Mouse (Mus musculus) yolk sac, embryonic 10.5 days (tissue): ENCODE data around the gene Ybx2.
"Not testable (repeated sequence)": the region's sequence is repeated elsewhere in the genome, so short reads cannot be mapped to it uniquely, and the experiment has no call there.

Experiments
- DNase-seq: peaks from one replicate; pipeline ENCODE4 v3.0.0-alpha.2; 2017; ENCODE audit warnings: low spot score

Gene Ybx2

GRCm38 (mm10) chr11:69934681-69935080, 915 bp upstream of the Ybx2 start:
- DNase-seq = no peak

DNA sequence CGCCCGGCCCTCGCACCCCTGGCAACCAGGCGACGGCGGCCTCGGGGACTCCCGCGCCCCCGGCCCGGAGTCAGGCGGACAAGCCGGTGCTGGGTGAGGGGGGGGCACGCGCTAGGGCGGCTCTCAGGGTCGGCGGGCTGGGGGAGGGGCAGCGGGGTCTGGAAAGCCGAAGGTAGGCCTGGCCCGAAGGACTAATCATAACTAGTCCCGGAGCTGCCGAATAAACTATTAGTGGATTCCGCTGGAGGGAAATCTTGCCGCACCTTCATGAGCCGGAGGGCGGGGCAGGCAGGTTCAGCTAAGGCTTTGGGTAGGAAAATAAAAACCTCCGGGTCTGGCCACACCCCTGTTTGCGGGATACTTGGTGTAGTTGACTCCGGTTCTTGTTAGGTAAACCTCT, 560 bp downstream of the Ybx2 start:
- DNase-seq = no peak

- no peak for DNase-seq
Measured at GRCm38 (mm10) chr11:69936714-69937347, 1.2 kb downstream of the Ybx2 start.

GRCm38 (mm10) chr11:69937385-69937784, 1.8 kb downstream of the Ybx2 start:
- no peak for DNase-seq

DNA sequence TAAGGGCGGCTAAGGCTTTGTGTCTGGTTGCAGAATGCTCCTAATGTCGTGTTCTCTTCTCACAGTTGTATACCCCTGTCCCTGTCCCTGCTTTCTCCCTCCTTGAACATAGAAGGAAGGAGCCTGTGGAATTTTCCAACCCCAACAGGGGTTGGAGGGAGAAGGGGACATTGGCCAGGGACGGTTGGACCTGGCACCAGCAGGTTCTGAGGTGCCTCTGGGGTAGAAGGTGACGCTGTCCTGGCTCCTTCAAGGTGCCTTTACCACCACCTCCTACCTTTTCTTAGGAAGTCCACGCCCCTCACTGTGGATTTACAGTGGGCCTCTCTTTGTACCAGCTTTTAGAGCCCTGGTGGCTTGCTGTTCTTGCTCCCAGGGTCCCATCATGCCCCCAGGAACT, 2.2 kb downstream of the Ybx2 start:
- DNase-seq = no peak

GRCm38 (mm10) chr11:69938401-69938979, 2.9 kb downstream of the Ybx2 start:
- no peak for DNase-seq

DNA sequence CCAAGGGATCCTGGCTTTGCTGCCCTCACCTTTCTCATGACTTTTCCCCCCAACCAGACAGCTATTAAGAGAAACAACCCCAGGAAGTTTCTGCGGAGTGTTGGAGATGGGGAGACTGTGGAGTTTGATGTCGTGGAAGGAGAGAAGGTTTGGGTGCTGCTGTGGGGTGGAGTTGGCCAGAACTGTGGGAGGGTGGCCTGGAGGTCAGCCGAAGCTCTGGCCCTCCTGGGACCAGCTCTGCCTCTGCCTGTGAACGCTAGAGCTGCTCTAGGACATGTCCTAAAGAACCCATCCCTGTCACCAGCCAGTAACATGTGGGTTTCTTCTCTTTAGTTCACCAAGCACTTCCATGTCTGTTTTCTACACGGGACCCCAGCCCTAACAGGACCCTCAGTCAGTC, 3.6 kb downstream of the Ybx2 start:
- DNase-seq = no peak

DNA sequence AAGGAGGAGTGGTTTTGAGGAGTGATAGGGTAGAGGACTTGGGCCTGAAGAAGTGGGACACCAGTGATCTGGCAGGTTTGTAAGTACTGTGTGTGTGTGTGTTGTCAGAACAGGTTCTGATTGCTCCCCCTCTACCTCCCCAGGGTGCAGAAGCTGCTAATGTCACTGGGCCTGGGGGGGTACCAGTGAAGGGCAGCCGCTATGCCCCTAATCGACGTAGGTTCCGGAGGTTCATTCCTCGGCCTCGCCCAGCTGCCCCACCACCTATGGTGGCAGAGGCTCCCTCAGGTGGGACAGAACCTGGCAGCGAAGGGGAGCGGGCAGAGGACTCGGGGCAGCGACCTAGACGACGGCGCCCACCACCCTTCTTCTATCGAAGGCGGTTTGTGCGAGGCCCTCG, 4.1 kb downstream of the Ybx2 start:
- DNase-seq = no peak

DNA sequence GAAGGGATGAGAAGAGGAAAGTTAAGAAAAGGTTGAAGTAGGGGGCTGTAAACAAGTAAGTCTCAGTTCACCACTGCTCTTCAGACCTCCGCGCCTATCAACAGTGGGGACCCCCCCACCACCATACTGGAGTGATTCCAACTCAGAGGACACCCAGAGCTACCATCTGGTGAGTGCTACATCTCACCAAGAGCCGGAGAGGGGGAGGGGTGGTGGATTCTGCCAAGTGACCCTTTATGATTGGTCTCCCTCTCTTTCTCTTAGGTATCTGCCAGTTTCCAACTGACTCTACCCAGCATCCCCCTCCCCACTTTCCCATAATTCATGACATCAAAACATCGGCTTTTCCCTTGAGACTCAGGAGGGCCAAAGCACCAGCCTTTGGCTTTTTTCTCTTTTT, 5.4 kb downstream of the Ybx2 start:
- no peak for DNase-seq

DNA sequence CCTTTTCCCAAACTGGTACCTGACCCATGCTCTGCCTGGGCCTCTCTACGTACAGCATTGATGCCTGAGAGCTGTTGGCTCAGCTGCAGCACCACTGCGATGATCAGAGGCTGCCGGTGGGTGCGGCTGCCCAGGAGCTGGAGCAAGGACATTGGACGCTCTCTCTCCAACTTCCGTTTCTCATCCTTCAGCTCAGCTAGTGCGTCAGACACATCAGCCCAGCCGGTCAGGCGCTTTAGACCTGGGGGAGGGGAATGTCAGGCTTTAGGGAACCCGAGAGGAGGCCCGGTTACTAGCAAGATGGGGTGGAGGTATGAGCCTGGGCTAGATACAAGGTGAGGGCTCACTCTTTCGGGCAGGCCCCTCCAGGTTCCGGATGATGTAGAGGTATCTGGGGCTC, 9.6 kb downstream of the Ybx2 start:
- DNase-seq = no peak

DNA sequence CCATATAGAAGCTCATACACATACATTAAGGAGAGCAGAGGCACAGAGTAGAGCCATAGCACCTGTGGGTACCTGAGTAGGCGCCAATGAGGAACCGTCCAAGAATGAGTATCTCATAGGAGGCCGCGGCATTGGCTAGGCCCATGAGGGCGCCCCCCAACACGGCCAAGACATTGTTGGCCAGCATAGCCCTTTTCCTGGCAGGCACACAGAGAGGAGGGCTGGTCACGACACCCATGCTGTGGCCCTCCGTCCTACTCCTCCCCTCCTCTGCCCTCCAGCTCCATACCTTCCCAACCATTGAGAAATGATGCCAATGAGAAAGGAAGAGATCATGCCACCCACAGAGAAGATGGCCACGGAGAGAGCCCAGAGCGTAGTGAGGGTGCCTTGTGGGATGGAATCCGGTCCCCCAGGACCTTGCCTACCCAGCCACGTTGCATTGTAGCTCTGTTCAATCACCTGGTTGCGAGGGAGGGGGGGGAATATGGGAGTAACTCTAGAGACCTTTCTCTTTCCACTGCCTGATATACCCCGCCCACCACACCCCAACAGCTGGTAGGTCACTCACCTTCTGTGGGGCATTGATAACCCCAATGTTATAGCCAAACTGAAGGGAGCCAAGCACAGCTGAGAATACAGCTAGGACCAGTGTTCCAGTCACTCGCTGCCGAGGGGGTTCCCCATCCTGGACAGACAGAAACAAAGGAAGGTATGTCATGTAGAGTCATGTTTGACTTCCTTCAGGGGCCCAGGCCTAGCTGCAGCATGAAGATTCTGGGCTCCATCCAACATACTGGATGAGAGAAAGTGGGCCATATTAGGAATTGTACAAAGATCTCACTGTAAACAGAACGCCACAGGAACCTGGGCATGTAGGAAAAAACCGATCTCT, 10.6 kb downstream of the Ybx2 start:
- no peak for DNase-seq

- DNase-seq = no peak
Measured at GRCm38 (mm10) chr11:69947337-69948065, 11.9 kb downstream of the Ybx2 start.

DNA sequence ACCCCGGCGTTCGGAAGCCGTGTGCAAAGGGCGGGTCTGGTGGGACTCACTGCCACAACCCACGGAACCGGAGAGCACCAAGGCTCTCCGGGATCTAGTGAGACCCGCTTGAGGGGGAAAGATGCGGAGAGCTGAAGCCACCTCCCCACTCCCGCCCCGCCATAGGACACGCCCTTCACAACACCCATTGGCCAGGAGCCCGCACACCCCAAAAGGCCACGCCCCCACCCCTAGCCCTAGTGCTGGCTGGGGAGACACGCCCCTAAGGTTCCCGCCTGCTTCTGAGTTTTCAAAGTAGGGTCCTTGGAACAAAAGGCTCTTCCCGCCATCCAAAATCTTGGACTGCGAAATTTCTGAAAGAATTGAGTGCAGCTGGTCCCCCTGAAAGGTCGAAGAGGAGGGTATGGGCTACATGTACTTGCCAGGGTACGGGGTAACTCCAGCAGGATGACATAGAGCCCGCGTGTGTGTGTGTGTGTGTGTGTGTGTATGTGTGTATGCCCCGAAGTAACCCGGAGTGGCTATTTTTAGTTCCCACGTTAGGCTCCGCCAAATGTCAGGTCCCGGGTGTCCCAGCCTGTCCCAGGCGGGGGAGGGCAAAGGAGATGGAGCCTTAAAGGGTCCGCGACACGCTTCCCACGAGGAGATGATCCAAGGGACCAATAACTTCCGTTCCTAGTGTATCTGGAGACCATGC, 12.6 kb downstream of the Ybx2 start, which contains the start of gene Slc2a4:
Gene Slc2a4 (minus strand): TSS at position 123 of the 697 bp plus-strand sequence.
- peak; percentile 93 for DNase-seq

DNA sequence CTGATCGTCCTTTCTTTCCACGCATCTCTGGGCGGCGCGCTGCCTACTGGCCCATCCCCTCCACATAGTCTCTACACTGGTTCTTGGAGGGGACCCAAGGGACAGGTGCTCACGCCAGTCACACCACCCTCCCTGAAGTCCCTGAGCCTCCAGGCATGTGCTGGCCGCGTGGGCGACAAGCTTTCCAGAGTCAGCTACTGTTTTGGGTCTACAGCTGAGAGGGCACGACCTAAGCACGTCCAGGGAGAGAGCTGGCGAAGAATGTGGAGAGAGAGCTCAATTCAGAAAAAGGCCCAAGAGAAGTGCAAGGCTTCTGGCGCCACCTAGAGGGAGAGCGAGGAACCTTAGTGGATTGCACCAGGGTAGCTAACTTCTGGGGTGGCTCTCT, 13.2 kb downstream of the Ybx2 start:
- peak; percentile 81 for DNase-seq

- no peak for DNase-seq
Measured at GRCm38 (mm10) chr11:69950807-69951459, 15.3 kb downstream of the Ybx2 start.

DNA sequence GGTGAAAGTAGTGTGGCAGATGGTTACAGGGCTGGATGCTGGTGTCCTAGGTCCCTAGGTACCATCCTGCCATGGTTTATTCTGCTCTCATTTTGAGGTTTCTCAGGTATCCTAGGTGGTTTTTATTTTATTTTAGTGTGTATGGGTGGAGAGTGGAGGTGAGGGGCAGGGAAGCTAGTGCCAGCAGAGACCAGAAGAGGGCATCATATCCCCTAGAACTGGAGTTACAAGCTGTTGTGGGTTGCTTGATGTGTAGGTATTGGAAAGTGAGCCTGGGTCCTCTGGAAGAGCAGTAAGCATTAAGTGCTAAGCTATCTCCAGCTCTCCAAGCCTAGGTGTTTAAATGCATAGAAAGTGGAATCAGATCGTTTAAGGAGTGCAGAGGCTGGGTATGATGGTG, 16.7 kb downstream of the Ybx2 start:
- DNase-seq = no peak

DNA sequence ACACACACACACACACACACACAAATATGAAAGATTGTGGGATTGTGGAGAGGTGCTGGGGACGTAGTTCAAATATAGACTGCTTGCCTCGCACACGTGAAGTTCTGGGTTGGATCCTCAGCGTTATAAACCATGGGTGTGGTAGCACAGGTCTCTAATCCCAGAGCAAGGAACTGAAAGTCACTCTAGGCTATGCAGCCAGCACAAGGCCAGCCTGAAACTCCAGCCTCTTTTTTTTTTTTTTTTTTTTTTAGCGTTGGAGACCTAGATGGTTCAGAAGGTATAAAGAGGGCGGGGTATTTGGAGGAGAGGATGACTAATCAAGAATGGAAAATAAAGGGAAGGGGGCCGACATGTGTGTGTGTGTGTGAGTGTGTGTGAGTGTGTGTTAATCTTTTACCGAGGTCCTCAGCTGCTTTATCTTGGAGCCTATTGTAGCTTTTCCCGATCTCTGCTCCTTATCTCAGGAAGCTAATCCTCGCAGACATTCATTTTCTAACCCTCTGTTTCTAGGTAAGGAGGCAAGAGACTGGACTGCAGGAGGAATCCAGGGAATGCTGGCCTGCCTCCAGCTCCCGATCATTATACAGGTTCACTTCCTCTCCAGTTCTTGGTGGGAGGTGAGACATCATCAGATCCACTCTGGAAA, 17.8 kb downstream of the Ybx2 start:
- peak; percentile 64 for DNase-seq

GRCm38 (mm10) chr11:69955618-69956017, 20.0 kb downstream of the Ybx2 start:
- DNase-seq = not testable (repeated sequence)

DNA sequence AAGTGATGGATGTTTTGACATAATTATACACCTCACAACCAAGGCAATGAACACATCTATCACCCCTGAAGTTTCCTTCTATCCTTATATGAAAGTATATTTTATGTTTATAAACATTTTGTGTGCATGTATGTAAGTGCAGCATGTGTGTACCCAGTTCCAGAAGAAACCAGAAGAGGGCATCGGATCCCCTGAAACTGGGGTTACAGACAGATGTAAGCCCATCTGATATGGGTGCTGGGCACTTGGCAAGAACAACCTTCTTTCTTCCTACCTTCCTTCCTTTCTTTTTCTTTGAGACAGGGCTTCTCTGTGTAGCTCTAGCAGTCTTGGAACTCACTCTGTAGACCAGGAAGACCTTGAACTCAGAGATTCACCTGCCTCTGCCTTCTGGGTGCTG, 20.6 kb downstream of the Ybx2 start:
- no peak for DNase-seq

DNA sequence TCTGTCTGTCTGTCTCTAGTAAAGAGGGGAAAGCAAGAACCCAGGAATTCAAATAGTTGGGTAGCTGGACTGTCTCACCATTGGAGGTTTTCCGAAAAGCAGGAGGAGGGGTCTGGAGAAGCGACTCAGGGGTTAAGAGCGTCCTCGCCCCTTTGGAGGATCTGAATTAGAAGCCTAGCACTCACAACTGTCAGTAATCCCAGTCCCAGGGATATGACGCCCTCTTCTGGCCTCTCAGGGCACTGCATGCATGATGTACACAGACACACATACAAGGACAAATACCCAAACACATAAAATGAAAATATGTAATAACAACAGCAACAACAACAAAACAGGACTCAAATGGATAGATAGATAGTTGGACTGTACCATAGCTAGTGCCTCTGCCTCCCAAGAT, 25.0 kb downstream of the Ybx2 start:
- DNase-seq = no peak

- DNase-seq = no peak
Measured at GRCm38 (mm10) chr11:69961841-69962240, 26.2 kb downstream of the Ybx2 start.
